Mouse (Mus musculus) embryonic facial prominence, embryonic 10.5 days (tissue): Measurements from ENCODE around the gene Tac2. TPM values are rescaled to one million over a fixed set of nuclear protein-coding genes. Genes with fewer than 3 reads are reported as not detected.

Experiments
- polyA plus RNA-seq: library from polyadenylated mRNA; unstranded; fragments of >200 nt; fragmentation: Nextera tagmentation; extraction: Ambion mirVana; gene quantifications from 2 replicates; pipeline ENCODE4 v1.2.1, GENCODE M21; 2016

Tac2 gene
- polyA plus RNA-seq, 1 experiment from 2014 or later = 1.5 TPM

Other genes starting within 250 kb of the Tac2 start
- gene Stac3, start 222.8 kb upstream of the Tac2 start, polyA plus RNA-seq = 0.57 and 0.58 TPM in 2 replicates
- gene Ndufa4l2, start 209.5 kb upstream of the Tac2 start, polyA plus RNA-seq = 2.2 and 4.5 TPM in 2 replicates
- gene Shmt2, start 202.0 kb upstream of the Tac2 start, polyA plus RNA-seq = 110 and 129 TPM in 2 replicates
- gene Nxph4, start 189.9 kb upstream of the Tac2 start, polyA plus RNA-seq = 5.2 and 9.7 TPM in 2 replicates
- gene Lrp1, start 103.3 kb upstream of the Tac2 start, polyA plus RNA-seq = 66.6 and 70.6 TPM in 2 replicates
- 10.4 and 11.5 TPM in 2 replicates for gene Stat6, start 81.5 kb upstream of the Tac2 start, polyA plus RNA-seq
- gene Nemp1, start 57.6 kb upstream of the Tac2 start, polyA plus RNA-seq = 10.0 and 10.7 TPM in 2 replicates
- 11.6 and 12.1 TPM in 2 replicates for gene Nab2, start 55.9 kb upstream of the Tac2 start, polyA plus RNA-seq
- gene Myo1a, start 19.3 kb upstream of the Tac2 start, polyA plus RNA-seq = 0.54 and 0.71 TPM in 2 replicates
- gene Zbtb39, start 15.1 kb downstream of the Tac2 start, polyA plus RNA-seq = 5.3 and 5.4 TPM in 2 replicates
- 0.46 and 0.53 TPM in 2 replicates for gene Gpr182, start 27.3 kb downstream of the Tac2 start, polyA plus RNA-seq
- gene Rdh1, start 35.2 kb downstream of the Tac2 start, polyA plus RNA-seq = 0.07 and 0.08 TPM in 2 replicates
- 0.15 and 0.17 TPM in 2 replicates for gene Rdh16f1, start 35.3 kb downstream of the Tac2 start, polyA plus RNA-seq
- gene Rdh9, start 51.9 kb downstream of the Tac2 start, polyA plus RNA-seq = not detected in 2 replicates
- not detected in 2 replicates for gene Rdh16, start 76.7 kb downstream of the Tac2 start, polyA plus RNA-seq
- gene Rdh19, start 125.5 kb downstream of the Tac2 start, polyA plus RNA-seq = not detected in 2 replicates
- gene Rdh16f2, start 142.0 kb downstream of the Tac2 start, polyA plus RNA-seq = not detected in 2 replicates
- not detected in 2 replicates for gene Rdh7, start 164.3 kb downstream of the Tac2 start, polyA plus RNA-seq
- gene Sdr9c7, start 174.0 kb downstream of the Tac2 start, polyA plus RNA-seq = not detected in 2 replicates